Mouse (Mus musculus) kidney, adult 2 months (tissue): ENCODE data around the gene Cd160.

Source experiments
- CTCF ChIP-seq: fragments of 200-500 bp; conservative IDR thresholded peaks from 2 replicates; pipeline ENCODE4 v1.5.1; 2011; ENCODE audit warnings: low read depth, mild to moderate bottlenecking, control low read depth, low read length, moderate library complexity, mixed read lengths; ENCODE audit not compliant: insufficient read depth, insufficient read length
- POLR2A ChIP-seq: fragments of 200-500 bp; IDR thresholded peaks from one replicate; pipeline ENCODE4 v1.6.1; 2011; ENCODE audit warnings: low read depth, low read length, control low read depth

DNA sequence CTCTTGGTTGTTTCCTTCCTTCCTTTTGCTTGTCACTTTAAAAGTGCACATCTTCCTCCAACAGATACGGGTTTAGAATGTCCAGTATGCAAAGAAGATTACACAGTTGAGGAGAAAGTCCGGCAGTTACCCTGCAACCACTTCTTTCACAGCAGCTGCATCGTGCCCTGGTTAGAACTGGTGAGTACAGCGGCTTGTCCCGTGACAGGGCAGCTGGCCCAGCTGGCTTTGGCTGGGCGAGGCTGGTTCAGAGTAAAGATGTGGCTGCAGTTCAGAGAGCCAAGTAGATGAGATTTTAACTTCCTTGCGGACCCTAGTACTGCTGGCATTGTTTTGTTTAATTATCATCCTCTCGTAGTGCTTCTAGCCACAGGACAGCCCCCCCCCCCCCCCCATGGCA lies 40.6 kb downstream of the Cd160 start:
- TF ChIP-seq CTCF (no peak), POLR2A (no peak)
